Mouse (Mus musculus): ENCODE measurements around the gene Tbcc. TPM values are rescaled to one million over a fixed set of nuclear protein-coding genes. Genes with fewer than 3 reads are reported as not detected.

Tbcc gene
- polyA plus RNA-seq, 1 experiment from 2014 or later: 61.6 TPM

GRCm38 (mm10) chr17:46926941-46927340 lies 36.5 kb downstream of the Tbcc start:
- no peaks in the 10 kb centered on the region for H3K9me3 ChIP-seq
- no peak for ATAC-seq (replicated peaks)
- no peak overlapping the region for H3K4me3 ChIP-seq
- no peak overlapping the region for H3K4me2 ChIP-seq
- peaks cover 18% of the 10 kb centered on the region; the same call in 1 of the 2 replicates for H3K36me3 ChIP-seq (replicated peaks)
- no peak overlapping the region for H3K27ac ChIP-seq
- WGBS: 73% methylated on average over 3 of the region's 3 CpGs
- H3K4me1 ChIP-seq: no peaks in the 10 kb centered on the region
- no peaks in the 10 kb centered on the region for H3K27me3 ChIP-seq (replicated peaks)
- H3K9ac ChIP-seq: no peak overlapping the region

- no peak for ATAC-seq (replicated peaks)
- H3K9me3 ChIP-seq: no peaks in the 10 kb centered on the region
- 92% methylated on average over 5 of the region's 5 CpGs for WGBS
Observed at GRCm38 (mm10) chr17:46927781-46928180, 37.3 kb downstream of the Tbcc start.

GRCm38 (mm10) chr17:46929277-46929676 lies 38.8 kb downstream of the Tbcc start:
- H3K4me3 ChIP-seq: no peak overlapping the region
- 93% methylated on average over 12 of the region's 12 CpGs for WGBS
- no peak for ATAC-seq (replicated peaks)
- H3K4me2 ChIP-seq: no peak overlapping the region
- no peak overlapping the region for H3K27ac ChIP-seq
- H3K9ac ChIP-seq: no peak overlapping the region
- peaks cover 41% of the 10 kb centered on the region for H3K36me3 ChIP-seq (replicated peaks)
- no peaks in the 10 kb centered on the region for H3K9me3 ChIP-seq
- H3K4me1 ChIP-seq: no peaks in the 10 kb centered on the region
- no peaks in the 10 kb centered on the region for H3K27me3 ChIP-seq (replicated peaks)

More at GRCm38 (mm10) chr17:46927781-46928180, 37.3 kb downstream of the Tbcc start:
- H3K4me2 ChIP-seq: no peak overlapping the region
- H3K4me3 ChIP-seq: no peak overlapping the region
- no peak overlapping the region for H3K27ac ChIP-seq
- H3K27me3 ChIP-seq (replicated peaks): no peaks in the 10 kb centered on the region
- H3K9ac ChIP-seq: no peak overlapping the region
- no peaks in the 10 kb centered on the region for H3K4me1 ChIP-seq
- H3K36me3 ChIP-seq (replicated peaks): peaks cover 26% of the 10 kb centered on the region

GRCm38 (mm10) chr17:46929897-46930296 lies 39.4 kb downstream of the Tbcc start:
- Histone ChIP-seq H3K4me2 (no peak overlapping the region), H3K9me3 (no peaks in the 10 kb centered on the region), H3K9ac (no peak overlapping the region), H3K27me3 (replicated peaks) (no peaks in the 10 kb centered on the region), H3K27ac (no peak overlapping the region), H3K4me3 (no peak overlapping the region), H3K4me1 (no peaks in the 10 kb centered on the region), H3K36me3 (replicated peaks) (peaks cover 47% of the 10 kb centered on the region)
- WGBS: 94% methylated on average over 7 of the region's 7 CpGs
- no peak for ATAC-seq (replicated peaks)

- no peak overlapping the region for H3K9ac ChIP-seq
- 97% methylated on average over 5 of the region's 5 CpGs for WGBS
- no peak overlapping the region for H3K4me3 ChIP-seq
- no peak overlapping the region for H3K27ac ChIP-seq
- no peak for ATAC-seq (replicated peaks)
- no peaks in the 10 kb centered on the region for H3K4me1 ChIP-seq
- H3K36me3 ChIP-seq (replicated peaks): peaks cover 64% of the 10 kb centered on the region
- H3K9me3 ChIP-seq: no peaks in the 10 kb centered on the region
- H3K4me2 ChIP-seq: no peak overlapping the region
- H3K27me3 ChIP-seq (replicated peaks): no peaks in the 10 kb centered on the region
Observed at GRCm38 (mm10) chr17:46932961-46933360, 42.5 kb downstream of the Tbcc start.

- no peak for ATAC-seq (replicated peaks)
- Histone ChIP-seq H3K4me2 (no peak overlapping the region), H3K27ac (no peak overlapping the region), H3K4me3 (no peak overlapping the region), H3K9me3 (no peaks in the 10 kb centered on the region), H3K4me1 (no peaks in the 10 kb centered on the region), H3K36me3 (replicated peaks) (peaks cover 61% of the 10 kb centered on the region), H3K27me3 (replicated peaks) (no peaks in the 10 kb centered on the region), H3K9ac (no peak overlapping the region)
- 81% methylated on average over 19 of the region's 19 CpGs for WGBS
Observed at GRCm38 (mm10) chr17:46933557-46934348, 43.3 kb downstream of the Tbcc start.

- H3K4me3 ChIP-seq: no peak overlapping the region
- H3K4me1 ChIP-seq: no peaks in the 10 kb centered on the region
- no peaks in the 10 kb centered on the region for H3K9me3 ChIP-seq
- H3K36me3 ChIP-seq (replicated peaks): peaks cover 71% of the 10 kb centered on the region
- no peak for ATAC-seq (replicated peaks)
- H3K9ac ChIP-seq: no peak overlapping the region
- no peak overlapping the region for H3K27ac ChIP-seq
- no peaks in the 10 kb centered on the region for H3K27me3 ChIP-seq (replicated peaks)
- H3K4me2 ChIP-seq: no peak overlapping the region
- 98% methylated on average over 8 of the region's 8 CpGs for WGBS
Observed at GRCm38 (mm10) chr17:46940461-46940860, 50.0 kb downstream of the Tbcc start.

Other genes starting within 250 kb of the Tbcc start
- 42.5 and 44.5 TPM in 2 replicates for gene Klc4, start 244.7 kb upstream of the Tbcc start, polyA plus RNA-seq (2015; fragmentation: Nextera tagmentation; extraction: Ambion mirVana)
- gene Mrpl2, start 244.5 kb upstream of the Tbcc start, polyA plus RNA-seq (2015; fragmentation: Nextera tagmentation; extraction: Ambion mirVana): 60.6 and 74.5 TPM in 2 replicates
- 44.7 and 46.3 TPM in 2 replicates for gene Cul7, start 240.3 kb upstream of the Tbcc start, polyA plus RNA-seq (2015; fragmentation: Nextera tagmentation; extraction: Ambion mirVana)
- gene Rrp36, start 216.3 kb upstream of the Tbcc start, polyA plus RNA-seq (2015; fragmentation: Nextera tagmentation; extraction: Ambion mirVana): 49.9 and 50.8 TPM in 2 replicates
- 277 and 304 TPM in 2 replicates for gene Mea1, start 211.9 kb upstream of the Tbcc start, polyA plus RNA-seq (2015; fragmentation: Nextera tagmentation; extraction: Ambion mirVana)
- gene Klhdc3, start 209.8 kb upstream of the Tbcc start, polyA plus RNA-seq (2015; fragmentation: Nextera tagmentation; extraction: Ambion mirVana): 172 and 180 TPM in 2 replicates
- gene Ppp2r5d, start 185.6 kb upstream of the Tbcc start, polyA plus RNA-seq (2015; fragmentation: Nextera tagmentation; extraction: Ambion mirVana): 103 and 112 TPM in 2 replicates
- gene Pex6, start 179.2 kb upstream of the Tbcc start, polyA plus RNA-seq (2015; fragmentation: Nextera tagmentation; extraction: Ambion mirVana): 28.2 and 31.9 TPM in 2 replicates
- 0.65 and 1.3 TPM in 2 replicates for gene Gnmt, start 161.5 kb upstream of the Tbcc start, polyA plus RNA-seq (2015; fragmentation: Nextera tagmentation; extraction: Ambion mirVana)
- 67.1 and 68.2 TPM in 2 replicates for gene Cnpy3, start 138.5 kb upstream of the Tbcc start, polyA plus RNA-seq (2015; fragmentation: Nextera tagmentation; extraction: Ambion mirVana)
- 0.18 and 0.39 TPM in 2 replicates for gene Ptcra, start 127.0 kb upstream of the Tbcc start, polyA plus RNA-seq (2015; fragmentation: Nextera tagmentation; extraction: Ambion mirVana)
- gene 2310039H08Rik, start 118.0 kb upstream of the Tbcc start, polyA plus RNA-seq (2015; fragmentation: Nextera tagmentation; extraction: Ambion mirVana): 51.3 and 54.9 TPM in 2 replicates
- gene Rpl7l1, start 108.0 kb upstream of the Tbcc start, polyA plus RNA-seq (2015; fragmentation: Nextera tagmentation; extraction: Ambion mirVana): 80.6 and 83.1 TPM in 2 replicates
- gene Bicral, start 32.2 kb upstream of the Tbcc start, polyA plus RNA-seq (2015; fragmentation: Nextera tagmentation; extraction: Ambion mirVana): 10.5 and 12.8 TPM in 2 replicates
- gene Prph2, start 19.8 kb downstream of the Tbcc start, polyA plus RNA-seq (2015; fragmentation: Nextera tagmentation; extraction: Ambion mirVana): not detected in 2 replicates
- gene Ubr2, start 119.9 kb downstream of the Tbcc start, polyA plus RNA-seq (2015; fragmentation: Nextera tagmentation; extraction: Ambion mirVana): 17.0 and 18.3 TPM in 2 replicates

All from midbrain, embryonic 15.5 days (tissue).